Mouse (Mus musculus) T-cell, adult 2 months (primary cell): Measurements from ENCODE around the gene Mecp2.

Source experiments
- DNase-seq: peaks from one replicate; pipeline ENCODE4 v3.0.0; 2022; ENCODE audit warnings: low spot score

The Mecp2 gene

DNA sequence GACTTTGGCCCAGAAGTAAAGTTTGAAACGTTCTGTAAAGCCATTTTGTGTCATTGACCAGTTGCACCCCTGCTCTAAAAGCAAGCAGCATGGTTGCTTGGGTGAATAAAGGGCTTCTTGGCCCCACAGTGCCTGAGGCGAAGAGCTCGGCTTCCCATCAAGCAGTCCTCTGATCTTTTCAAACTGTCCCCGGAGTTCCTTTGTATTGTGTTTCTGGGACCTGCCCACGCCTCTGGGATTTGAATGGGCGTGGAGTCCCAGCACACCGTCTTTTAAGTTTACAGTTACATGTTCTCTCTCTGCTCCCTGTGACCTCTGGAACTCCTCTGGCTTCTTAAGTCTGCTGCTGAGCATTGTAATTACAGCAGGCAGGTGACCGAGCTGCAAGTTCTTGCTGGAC is 127.1 kb downstream of the Mecp2 start:
- DNase-seq: no peak

DNA sequence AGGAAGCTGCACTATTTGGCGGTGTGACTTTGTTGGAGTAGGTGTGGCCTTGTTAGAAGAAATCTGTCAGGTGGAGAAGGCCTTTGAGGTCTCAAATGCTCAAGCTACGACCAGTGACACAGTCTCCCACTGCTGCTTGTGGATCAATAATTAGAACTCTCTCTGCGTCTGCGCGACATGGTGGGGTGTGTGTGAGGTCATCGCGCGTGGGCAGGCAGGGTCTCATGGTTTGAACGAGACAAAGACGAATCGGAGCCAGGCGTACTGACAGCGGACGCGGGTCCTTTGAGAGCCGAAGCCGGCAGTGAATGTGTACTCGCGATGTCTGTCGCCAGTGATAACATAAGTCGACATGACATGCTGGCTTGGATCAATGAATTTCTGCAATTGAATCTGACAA is 128.8 kb downstream of the Mecp2 start:
- no peak for DNase-seq

DNA sequence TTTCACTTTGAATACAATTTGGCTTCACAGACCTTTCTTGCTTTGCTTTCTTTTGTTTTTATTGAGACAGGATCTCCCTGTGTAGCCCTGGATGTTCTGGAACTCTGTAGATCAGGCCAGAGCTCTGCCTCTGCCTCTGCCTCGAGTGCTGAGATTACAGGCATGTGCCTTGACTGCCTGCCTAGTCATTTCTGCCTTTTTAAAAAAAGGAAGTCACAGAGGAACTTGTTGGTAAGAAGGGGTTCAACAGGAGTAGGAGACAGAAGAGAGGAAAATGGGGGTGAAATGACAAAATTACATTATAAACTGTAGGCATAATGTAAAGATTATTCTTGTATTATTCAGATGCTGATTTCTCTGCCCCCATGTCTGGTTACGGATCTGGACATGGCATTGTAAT is 131.5 kb downstream of the Mecp2 start:
- DNase-seq: no peak

DNA sequence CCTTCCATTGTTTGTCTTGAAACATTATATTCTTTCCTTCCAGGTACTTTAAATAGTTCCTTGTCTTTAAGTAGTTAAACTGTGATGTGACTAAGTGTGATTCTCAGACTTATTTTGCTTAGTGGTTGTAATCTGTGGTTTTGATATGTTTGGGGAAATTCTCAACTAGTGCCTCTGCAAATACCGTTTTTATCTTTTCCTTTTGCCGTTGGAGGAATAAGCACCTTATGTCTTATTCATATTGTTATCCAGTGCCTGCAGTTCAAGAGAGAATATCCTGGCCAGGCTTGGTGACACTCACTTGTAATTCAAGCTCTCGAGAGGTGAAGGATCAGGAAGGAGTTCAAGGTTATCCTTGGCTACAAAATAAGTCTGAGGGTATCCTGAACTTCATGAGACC is 134.1 kb downstream of the Mecp2 start:
- DNase-seq: no peak

DNA sequence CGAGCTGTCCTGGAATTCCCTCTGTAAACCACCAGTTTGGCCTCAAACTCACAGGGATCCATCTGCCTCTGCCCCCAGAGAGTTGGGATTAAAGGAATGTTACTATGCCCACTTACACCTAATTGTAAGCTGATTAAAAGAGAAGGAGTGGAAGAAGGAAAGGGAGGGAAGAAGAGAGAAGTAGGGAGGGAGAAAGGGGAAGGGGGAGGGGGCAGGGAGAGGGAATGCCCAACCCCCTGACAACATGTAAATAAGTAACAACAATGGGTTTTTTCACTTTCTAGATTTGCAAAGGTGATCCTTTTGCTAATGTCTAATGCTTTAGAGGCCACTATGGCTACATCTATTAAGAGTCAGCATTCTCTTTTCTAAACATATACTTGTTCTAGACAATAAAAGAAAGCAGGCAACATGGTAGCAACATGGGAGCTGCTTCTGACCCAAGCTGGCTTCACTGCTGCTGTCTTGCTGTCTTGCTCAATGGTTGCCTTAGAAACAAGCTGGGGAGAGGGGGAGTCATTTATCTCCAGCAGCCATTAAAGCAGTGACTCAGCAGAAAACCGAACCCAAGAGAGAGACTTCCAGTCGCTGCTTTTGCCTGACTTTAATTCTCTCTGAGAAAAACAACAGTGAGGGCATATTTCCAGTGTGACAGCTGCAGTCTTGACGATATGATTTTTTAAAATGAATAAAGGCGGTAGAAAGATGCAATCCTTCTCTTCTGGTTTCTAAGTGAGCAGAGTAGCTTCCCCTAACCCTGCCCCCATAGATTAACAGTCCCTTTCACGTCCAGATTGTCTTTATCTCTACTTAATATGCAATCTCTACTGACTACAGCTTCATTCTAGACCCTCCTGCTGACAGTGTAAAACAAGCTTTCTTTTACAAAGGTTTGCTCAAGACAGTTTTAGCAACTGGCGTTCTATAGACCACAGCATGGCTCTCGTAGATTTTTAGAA is 136.0 kb downstream of the Mecp2 start:
- no peak for DNase-seq

DNA sequence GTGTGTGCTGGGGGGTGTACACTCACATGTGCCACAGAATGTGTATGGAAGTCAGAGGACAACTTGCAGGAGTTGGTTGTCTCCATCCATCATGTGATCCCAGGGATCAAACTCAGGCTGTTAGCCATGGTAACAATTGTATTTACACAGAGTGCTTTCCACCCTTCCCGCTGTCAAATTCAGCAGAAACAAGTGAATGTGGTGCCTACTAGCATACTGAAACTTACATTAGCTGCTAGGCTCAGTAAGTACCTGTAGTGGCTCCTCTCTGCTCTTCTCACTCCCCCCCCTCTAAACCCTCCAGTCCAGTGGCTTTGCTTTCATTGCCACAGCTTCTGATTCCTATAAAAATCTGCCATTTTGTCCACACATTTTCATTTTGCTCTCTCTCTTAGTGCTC is 157.4 kb downstream of the Mecp2 start:
- DNase-seq: no peak
